Mouse (Mus musculus) limb, embryonic 13.5 days (tissue): ENCODE data around the gene Cldn4. TPM values are rescaled to one million over a fixed set of nuclear protein-coding genes. Genes with fewer than 3 reads are reported as not detected.
A peak's percentile ranks its signal among the peaks of the same experiment; 100 is the strongest.

Experiments
- ATAC-seq: fragments of 200-750 bp; cut with Nextera tagmentation; 2 replicates; pipeline ENCODE4 v1.8.0; 2017; ENCODE audit warnings: low read depth, moderate number of reproducible peaks, moderate TSS enrichment; ENCODE audit not compliant: low FRiP score
- H3K27ac ChIP-seq: fragments of 300-500 bp; sonication (generic); 2 replicates; pipeline ENCODE4 v1.5.1; 2015; ENCODE audit warnings: inconsistent platforms, mild to moderate bottlenecking, moderate library complexity
- H3K27me3 ChIP-seq: fragments of 300-500 bp; sonication (generic); 2 replicates; pipeline ENCODE4 v1.6.1; 2015; ENCODE audit warnings: mild to moderate bottlenecking, inconsistent platforms
- H3K36me3 ChIP-seq: fragments of 300-500 bp; sonication (generic); 2 replicates; pipeline ENCODE4 v1.6.1; 2015; ENCODE audit warnings: inconsistent platforms, mild to moderate bottlenecking, moderate library complexity
- H3K4me1 ChIP-seq: fragments of 300-500 bp; sonication (generic); 2 replicates; pipeline ENCODE4 v1.6.1; 2015; ENCODE audit warnings: inconsistent platforms
- H3K4me2 ChIP-seq: fragments of 300-500 bp; sonication (generic); replicated peaks from 2 replicates; pipeline ENCODE4 v1.6.1; 2015; ENCODE audit warnings: inconsistent platforms, mild to moderate bottlenecking, moderate library complexity
- H3K4me3 ChIP-seq: fragments of 300-500 bp; sonication (generic); 2 replicates; pipeline ENCODE4 v1.5.1; 2015; ENCODE audit warnings: moderate library complexity, mild to moderate bottlenecking, inconsistent platforms
- H3K9ac ChIP-seq: fragments of 300-500 bp; sonication (generic); 2 replicates; pipeline ENCODE4 v1.6.1; 2015; ENCODE audit warnings: mild to moderate bottlenecking, inconsistent platforms
- H3K9me3 ChIP-seq: fragments of 300-500 bp; sonication (generic); 2 replicates; pipeline ENCODE4 v1.6.1; 2016; ENCODE audit warnings: inconsistent platforms
- WGBS: fragments of 180-500 bp; shearing (Covaris S2); methylation state at CpG from one replicate; pipeline ENCODE4 v1.1.7; 2015; 5-methylcytosine and 5-hydroxymethylcytosine counted together
- polyA plus RNA-seq: library from polyadenylated mRNA; unstranded; fragments of >200 nt; fragmentation: Nextera tagmentation; extraction: Ambion mirVana; gene quantifications from 2 replicates; pipeline ENCODE4 v1.2.1, GENCODE M21; 2015

Gene Cldn4
- polyA plus RNA-seq, 1 experiment from 2014 or later: 18.9 TPM

DNA sequence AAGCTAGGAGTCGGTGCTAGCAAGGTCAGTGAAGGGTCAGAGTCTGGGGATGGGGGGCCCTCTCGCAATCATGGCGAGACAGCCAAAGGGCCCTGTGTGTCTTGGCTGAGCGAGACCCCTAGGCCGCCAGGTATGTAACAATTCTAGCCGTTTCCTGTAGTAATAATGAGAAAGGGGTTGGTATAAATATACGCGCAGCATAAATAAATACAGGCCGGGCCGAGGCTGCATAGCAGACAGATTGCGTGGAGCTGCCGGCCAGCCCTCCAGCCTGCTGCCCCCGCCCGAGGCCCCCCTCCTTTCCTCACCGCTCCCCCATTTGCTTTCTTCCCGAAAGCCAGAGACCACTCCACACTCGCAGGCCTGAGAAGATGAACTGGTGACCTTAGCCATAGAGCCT, 49.1 kb downstream of the Cldn4 start:
- H3K4me3 ChIP-seq: no peak overlapping the region
- H3K27me3 ChIP-seq: no peaks in the 10 kb centered on the region
- no peak overlapping the region for H3K4me2 ChIP-seq
- H3K36me3 ChIP-seq: no peaks in the 10 kb centered on the region
- peaks cover 48% of the 10 kb centered on the region for H3K4me1 ChIP-seq
- H3K9ac ChIP-seq: no peak overlapping the region
- no peak for ATAC-seq
- no peaks in the 10 kb centered on the region for H3K9me3 ChIP-seq
- no peak overlapping the region for H3K27ac ChIP-seq
- WGBS: 58% methylated on average over 17 of the region's 17 CpGs

DNA sequence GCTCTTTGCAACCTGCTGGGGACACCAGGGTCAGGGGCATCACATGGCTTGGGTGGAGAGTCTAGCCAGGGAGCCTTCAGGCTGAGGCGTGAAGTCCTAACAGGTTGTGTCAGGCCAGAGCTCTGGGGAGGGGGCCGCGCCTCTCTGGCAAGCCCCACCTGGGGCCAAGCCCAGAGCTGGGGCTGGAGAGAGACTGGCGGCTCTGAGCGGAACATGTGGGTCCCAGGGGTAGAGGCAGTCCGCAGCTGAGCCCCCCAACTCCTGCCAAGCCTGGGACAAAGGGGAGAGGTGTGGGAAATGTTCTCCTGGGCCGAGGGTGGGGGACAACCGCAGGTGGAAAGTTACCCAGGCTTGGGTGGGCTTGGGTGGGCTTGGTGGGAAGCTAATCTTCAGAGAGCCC, 49.8 kb downstream of the Cldn4 start:
- no peak overlapping the region for H3K9ac ChIP-seq
- ATAC-seq: no peak
- H3K4me1 ChIP-seq: peaks cover 48% of the 10 kb centered on the region
- no peak overlapping the region for H3K4me2 ChIP-seq
- no peaks in the 10 kb centered on the region for H3K27me3 ChIP-seq
- no peak overlapping the region for H3K27ac ChIP-seq
- H3K4me3 ChIP-seq: no peak overlapping the region
- no peaks in the 10 kb centered on the region for H3K9me3 ChIP-seq
- H3K36me3 ChIP-seq: no peaks in the 10 kb centered on the region
- 71% methylated on average over 8 of the region's 8 CpGs for WGBS

DNA sequence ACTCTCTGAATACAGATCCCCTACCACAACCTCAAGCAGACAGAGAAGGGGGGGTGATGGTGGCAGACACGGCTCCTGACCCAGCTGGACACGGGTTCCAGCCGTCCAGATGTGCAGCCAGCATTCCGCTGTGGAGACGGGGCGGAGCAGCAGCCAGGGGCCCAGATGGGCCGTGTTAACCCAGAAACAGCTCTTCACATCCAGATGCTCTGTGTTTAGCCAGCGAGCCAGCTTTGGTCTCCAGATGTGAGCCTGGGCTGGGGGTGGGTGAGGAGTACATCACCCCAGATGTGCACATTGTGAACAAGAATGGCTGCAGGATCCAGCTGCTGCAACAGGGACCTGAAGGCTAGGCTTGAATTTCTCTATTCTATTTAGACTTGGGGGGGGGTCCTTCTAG, 51.4 kb downstream of the Cldn4 start:
- Histone ChIP-seq H3K4me1 (peaks cover 37% of the 10 kb centered on the region), H3K27me3 (no peaks in the 10 kb centered on the region), H3K9me3 (no peaks in the 10 kb centered on the region), H3K4me2 (no peak overlapping the region; the same call in 1 of the 2 replicates), H3K4me3 (no peak overlapping the region), H3K27ac (peak overlapping the region; percentile 35), H3K9ac (no peak overlapping the region), H3K36me3 (no peaks in the 10 kb centered on the region)
- 14% methylated on average over 8 of the region's 8 CpGs for WGBS
- ATAC-seq: peak; percentile 77; the same call in 1 of the 2 replicates

Other genes with a start within 250 kb of the Cldn4 start
- 49.7 and 53.8 TPM in 2 replicates for gene Eln, start 199.6 kb downstream of the Cldn4 start, polyA plus RNA-seq
- gene Tmem270, start 40.2 kb downstream of the Cldn4 start, polyA plus RNA-seq: not detected in 2 replicates
- 0.45 and 2.0 TPM in 2 replicates for gene Cldn13, start 31.4 kb downstream of the Cldn4 start, polyA plus RNA-seq
- 19.9 and 21.7 TPM in 2 replicates for gene Mettl27, start 14.6 kb downstream of the Cldn4 start, polyA plus RNA-seq
- 8.1 and 8.4 TPM in 2 replicates for gene Cldn3, start 39.3 kb upstream of the Cldn4 start, polyA plus RNA-seq
- 51.7 and 55.1 TPM in 2 replicates for gene Abhd11, start 62.2 kb upstream of the Cldn4 start, polyA plus RNA-seq
- 11.7 and 13.1 TPM in 2 replicates for gene Stx1a, start 76.5 kb upstream of the Cldn4 start, polyA plus RNA-seq
- 35.5 and 35.7 TPM in 2 replicates for gene Dnajc30, start 117.3 kb upstream of the Cldn4 start, polyA plus RNA-seq
- gene Bud23, start 118.0 kb upstream of the Cldn4 start, polyA plus RNA-seq: 143 and 145 TPM in 2 replicates
- 12.7 and 15.1 TPM in 2 replicates for gene Vps37d, start 131.3 kb upstream of the Cldn4 start, polyA plus RNA-seq
- 1.6 and 2.2 TPM in 2 replicates for gene Mlxipl, start 143.0 kb upstream of the Cldn4 start, polyA plus RNA-seq
- gene Tbl2, start 202.7 kb upstream of the Cldn4 start, polyA plus RNA-seq: 29.0 and 32.5 TPM in 2 replicates
- gene Bcl7b, start 221.3 kb upstream of the Cldn4 start, polyA plus RNA-seq: 47.3 and 50.0 TPM in 2 replicates
- 48.9 and 50.3 TPM in 2 replicates for gene Baz1b, start 240.3 kb upstream of the Cldn4 start, polyA plus RNA-seq